Mouse (Mus musculus) adrenal gland, adult 18-20 months (tissue): ENCODE measurements around the gene Prss8. TPM values are rescaled to one million over a fixed set of nuclear protein-coding genes. Genes with fewer than 3 reads are reported as not detected.
"Not testable (repeated sequence)": the region's sequence is repeated elsewhere in the genome, so short reads cannot be mapped to it uniquely, and the experiment has no call there.

Source experiments
- DNase-seq, 2 experiments: peaks; one replicate each; pipeline ENCODE4 v3.0.0; 2021 to 2022; ENCODE audit warnings: low spot score in 2 of 2
- total RNA-seq, 2 experiments: library from RNA; stranded (reverse); gene quantifications; 1 replicate in 1 of 2; 2 replicates in 1 of 2; pipeline ENCODE4 v1.2.3; 2021

Prss8 gene
- total RNA-seq, 2 experiments from 2014 or later, result 0.23 TPM; not detected in 1

- peak; percentile 27 to 58 for DNase-seq
These were observed 33.5 kb downstream of the Prss8 start for GRCm38 (mm10) chr7:127896384-127896783.

- not testable (repeated sequence) for DNase-seq
These were observed 34.0 kb downstream of the Prss8 start for GRCm38 (mm10) chr7:127895891-127896290.

GRCm38 (mm10) chr7:127895442-127895841, 34.5 kb downstream of the Prss8 start, which contains the start of the genes Gm21974 and Vkorc1:
Gm21974 (minus strand) TSS chr7:127895454.
Vkorc1 (minus strand) TSS chr7:127895617.
- peak; percentile 91 for DNase-seq

GRCm38 (mm10) chr7:127894480-127894879, 35.4 kb downstream of the Prss8 start:
- no peak for DNase-seq

- no peak for DNase-seq
These were observed 39.1 kb downstream of the Prss8 start, which contains the start of gene Prss53 for GRCm38 (mm10) chr7:127890798-127891197. Prss53 (minus strand) TSS chr7:127890970.

GRCm38 (mm10) chr7:127888821-127889220, 41.1 kb downstream of the Prss8 start:
- DNase-seq, result no peak

GRCm38 (mm10) chr7:127887781-127888180, 42.1 kb downstream of the Prss8 start:
- no peak for DNase-seq

- no peak for DNase-seq
These were observed 42.7 kb downstream of the Prss8 start for GRCm38 (mm10) chr7:127887191-127887590.

GRCm38 (mm10) chr7:127886551-127886950, 43.4 kb downstream of the Prss8 start:
- DNase-seq, result no peak

GRCm38 (mm10) chr7:127885951-127886350, 44.0 kb downstream of the Prss8 start:
- no peak for DNase-seq

GRCm38 (mm10) chr7:127880431-127880830, 49.5 kb downstream of the Prss8 start:
- no peak for DNase-seq

GRCm38 (mm10) chr7:127879301-127879700, 50.6 kb downstream of the Prss8 start:
- DNase-seq, result no peak

- peak; percentile 84 to 86 for DNase-seq
These were observed 53.2 kb downstream of the Prss8 start, which contains the start of gene Zfp668 for GRCm38 (mm10) chr7:127876467-127877348. Zfp668 (minus strand) TSS chr7:127876828.

GRCm38 (mm10) chr7:127876041-127876466, 53.9 kb downstream of the Prss8 start, which contains the start of gene Zfp646:
Zfp646 (plus strand) TSS chr7:127876221.
- peak; percentile 69 to 70 for DNase-seq

Other genes with a start within 250 kb of the Prss8 start
- 10 to 100 TPM; 53.4 to 88.2 TPM for gene Bcl7c, start 221.2 kb downstream of the Prss8 start, total RNA-seq
- 1 to 10 TPM; 3.3 to 4.8 TPM for gene Ctf1, start 217.4 kb downstream of the Prss8 start, total RNA-seq
- gene Ctf2, start 197.9 kb downstream of the Prss8 start, total RNA-seq, result not detected
- 10 to 100 TPM; 10.7 to 14.4 TPM for gene Fbxl19, start 185.6 kb downstream of the Prss8 start, total RNA-seq
- 10 to 100 TPM; 28.5 to 30.7 TPM for gene Orai3, start 160.3 kb downstream of the Prss8 start, total RNA-seq
- gene Setd1a, start 153.4 kb downstream of the Prss8 start, total RNA-seq, result 10 to 100 TPM; 30.3 to 40.4 TPM
- gene Gm49388, start 144.5 kb downstream of the Prss8 start, total RNA-seq, result 1 to 10 TPM; 2.4 to 3.0 TPM
- gene Hsd3b7, start 129.5 kb downstream of the Prss8 start, total RNA-seq, result 10 to 100 TPM; 31.5 to 40.4 TPM
- 100 to 1,000 TPM in 1 of 2 experiments, 10 to 100 TPM in 1; 99.2 to 104 TPM for gene Stx4a, start 105.8 kb downstream of the Prss8 start, total RNA-seq
- 1 to 10 TPM; 4.2 to 5.6 TPM for gene Stx1b, start 105.6 kb downstream of the Prss8 start, total RNA-seq
- 10 to 100 TPM; 31.1 to 36.6 TPM for gene Zfp646, start 53.9 kb downstream of the Prss8 start, total RNA-seq
- 1 to 10 TPM; 8.3 to 9.5 TPM for gene Zfp668, start 53.3 kb downstream of the Prss8 start, total RNA-seq
- gene Prss53, start 39.1 kb downstream of the Prss8 start, total RNA-seq, result 1 to 10 TPM; 1.2 to 1.9 TPM
- gene Gm21974, start 34.6 kb downstream of the Prss8 start, total RNA-seq, result not detected
- gene Vkorc1, start 34.5 kb downstream of the Prss8 start, total RNA-seq, result 10 to 100 TPM; 67.2 to 67.4 TPM
- 100 to 1,000 TPM in 1 of 2 experiments, 10 to 100 TPM in 1; 97.1 to 109 TPM for gene Bckdk, start 26.0 kb downstream of the Prss8 start, total RNA-seq
- gene Kat8, start 17.6 kb downstream of the Prss8 start, total RNA-seq, result 10 to 100 TPM; 27.1 to 30.2 TPM
- gene Prss36, start 16.6 kb upstream of the Prss8 start, total RNA-seq, result 10 to 100 TPM in 1 of 2 experiments, 1 to 10 TPM in 1; 6.2 to 11.4 TPM
- 100 to 1,000 TPM; 150 to 153 TPM for gene Fus, start 37.4 kb upstream of the Prss8 start, total RNA-seq
- gene Pycard, start 63.8 kb upstream of the Prss8 start, total RNA-seq, result 1 to 10 TPM in 1 of 2 experiments, under 1 TPM in 1; 0.83 to 3.7 TPM
- under 1 TPM in 1 of 2 experiments, not detected in 1; 0.29 TPM for gene Trim72, start 73.8 kb upstream of the Prss8 start, total RNA-seq
- gene Itgam, start 132.5 kb upstream of the Prss8 start, total RNA-seq, result 1 to 10 TPM; 4.9 to 6.9 TPM
- gene Gm49368, start 132.6 kb upstream of the Prss8 start, total RNA-seq, result under 1 TPM in 1 of 2 experiments, not detected in 1; 0.10 TPM
- gene Itgax, start 199.4 kb upstream of the Prss8 start, total RNA-seq, result 1 to 10 TPM; 1.7 to 6.2 TPM
- gene Itgad, start 224.3 kb upstream of the Prss8 start, total RNA-seq, result under 1 TPM in 1 of 2 experiments, not detected in 1; 0.22 TPM